Mouse (Mus musculus) embryonic fibroblast, embryonic 13.5 days (primary cell): Measurements from ENCODE around the gene Olfr1555-ps1.
"Not testable (repeated sequence)": the region's sequence is repeated elsewhere in the genome, so short reads cannot be mapped to it uniquely, and the experiment has no call there.

Source experiments
- CTCF ChIP-seq: IDR thresholded peaks from 2 replicates; pipeline ENCODE4 v1.5.1; 2011; ENCODE audit warnings: mild to moderate bottlenecking, control low read depth, low read length, moderate library complexity, borderline replicate concordance; ENCODE audit not compliant: insufficient read depth
- POLR2A ChIP-seq: IDR thresholded peaks from 2 replicates; pipeline ENCODE4 v1.6.1; 2011; ENCODE audit warnings: low read depth, mild to moderate bottlenecking, control low read depth, low read length, moderate library complexity

- not testable (repeated sequence) for TF ChIP-seq CTCF, POLR2A
Observed at GRCm38 (mm10) chr19:12170062-12170599, at the start of gene Olfr1555-ps1.
